Mouse (Mus musculus) ovary, postnatal 10 days (tissue): ENCODE data around the gene Gdf3.

Experiments
- DNase-seq: peaks from one replicate; pipeline ENCODE4 v3.0.0; 2022; ENCODE audit warnings: low spot score

The Gdf3 gene

DNA sequence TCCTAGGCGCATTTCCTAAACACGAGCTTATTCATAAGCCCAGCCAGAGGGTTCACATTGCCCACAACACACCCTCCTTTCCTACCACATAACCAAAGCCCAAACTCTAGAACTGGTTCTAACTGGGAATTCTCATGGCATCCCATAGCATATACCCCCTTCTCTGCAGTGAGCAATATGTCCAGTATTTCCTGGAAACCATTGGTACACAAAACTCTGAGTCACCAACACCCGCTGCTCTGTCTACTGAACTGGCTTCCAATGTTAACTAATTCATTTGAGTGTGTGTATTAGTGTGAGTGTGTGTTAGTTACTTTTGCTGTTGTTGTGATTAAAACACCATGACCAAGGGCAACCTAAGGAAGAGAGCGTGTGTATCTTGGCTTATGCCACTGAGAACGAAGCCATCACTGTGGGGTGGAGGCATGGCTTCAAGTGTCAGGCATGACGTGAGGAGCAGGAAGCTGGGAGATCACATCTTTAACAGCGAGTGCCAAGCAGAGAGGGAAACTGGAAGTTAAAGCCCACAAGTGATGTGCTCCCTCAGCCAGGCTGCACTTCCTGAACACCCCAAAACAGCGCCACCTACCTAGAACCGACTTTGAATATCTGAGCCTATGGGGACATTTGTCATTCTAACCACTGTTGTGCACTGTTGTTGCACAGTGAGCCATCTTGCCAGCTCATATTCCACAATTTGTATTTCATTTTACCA is 44.7 kb downstream of the Gdf3 start:
- no peak for DNase-seq

DNA sequence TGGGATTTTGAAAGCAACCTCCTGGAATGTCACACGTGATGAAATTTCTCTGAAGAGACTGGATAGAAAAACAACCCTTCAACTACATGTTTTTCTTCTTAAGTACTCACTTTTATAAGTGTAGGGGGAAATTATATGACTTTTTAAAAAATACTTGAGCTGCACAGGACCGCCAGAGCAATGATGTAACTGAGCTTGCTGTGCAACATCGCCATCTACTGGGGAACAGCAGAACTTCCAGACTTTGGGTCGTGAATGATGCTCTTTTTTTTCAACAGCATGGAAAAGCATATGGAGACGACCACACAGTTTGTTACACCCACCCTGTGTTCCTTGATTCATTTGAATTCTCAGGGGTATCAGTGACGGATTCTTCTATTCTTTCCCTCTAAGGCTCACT is 47.4 kb downstream of the Gdf3 start:
- DNase-seq = peak; percentile 20

DNA sequence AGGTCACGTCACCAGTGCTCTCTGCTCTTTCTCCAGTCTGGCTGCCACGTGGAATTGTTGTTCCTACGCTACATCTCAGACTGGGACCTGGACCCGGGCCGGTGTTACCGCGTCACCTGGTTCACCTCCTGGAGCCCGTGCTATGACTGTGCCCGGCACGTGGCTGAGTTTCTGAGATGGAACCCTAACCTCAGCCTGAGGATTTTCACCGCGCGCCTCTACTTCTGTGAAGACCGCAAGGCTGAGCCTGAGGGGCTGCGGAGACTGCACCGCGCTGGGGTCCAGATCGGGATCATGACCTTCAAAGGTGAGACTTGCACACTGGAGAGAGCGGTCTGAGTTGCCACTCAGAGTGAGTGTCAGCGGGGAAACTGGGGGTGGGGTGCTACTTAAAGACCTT is 48.9 kb downstream of the Gdf3 start:
- DNase-seq = no peak

DNA sequence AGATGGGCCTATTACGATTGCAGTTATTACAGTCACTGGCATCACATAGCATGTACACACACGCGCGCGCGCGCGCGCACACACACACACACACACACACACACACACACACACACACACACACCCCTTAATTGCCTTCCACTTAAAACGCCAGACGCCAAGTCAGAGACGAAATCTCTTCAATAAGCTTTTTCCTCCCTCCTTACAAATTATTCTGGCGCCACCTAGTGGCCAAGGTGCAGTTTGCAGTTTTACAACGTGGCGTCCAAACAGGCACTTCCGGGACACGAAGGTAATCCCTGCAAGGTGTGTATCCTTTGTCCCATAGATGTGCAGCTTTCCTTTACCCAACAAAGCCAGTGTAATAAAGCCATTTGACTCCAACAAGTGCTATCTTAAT is 49.5 kb downstream of the Gdf3 start:
- peak; percentile 56 for DNase-seq

DNA sequence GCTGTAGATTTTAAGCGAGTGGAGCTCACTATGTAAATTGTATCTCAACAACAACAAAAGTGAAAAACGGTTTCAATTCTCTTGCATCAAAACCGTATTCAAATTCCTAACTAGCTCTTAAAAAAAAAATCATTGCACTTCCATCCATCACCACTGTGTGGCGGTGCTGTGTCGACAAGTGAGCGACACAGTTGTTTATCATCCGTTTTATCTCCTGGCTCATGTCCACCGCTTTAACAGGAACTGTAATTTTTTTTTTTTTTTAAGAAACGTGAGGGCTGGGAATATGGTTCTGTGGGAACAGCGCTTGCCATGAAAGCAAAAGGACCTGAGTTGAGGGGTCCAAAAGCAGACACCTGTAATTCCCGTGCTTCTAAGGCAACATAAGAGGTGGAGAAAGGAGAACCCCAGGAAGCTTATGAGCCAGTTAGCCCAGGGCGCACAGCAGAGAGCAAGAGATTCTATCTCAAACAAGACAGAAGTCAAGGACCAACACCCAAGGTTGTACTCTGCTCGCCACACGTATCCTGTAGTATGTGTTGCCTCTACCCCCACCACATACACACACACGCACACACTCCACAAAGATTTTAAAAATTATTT is 52.8 kb downstream of the Gdf3 start:
- no peak for DNase-seq
